Mouse (Mus musculus) brain, embryonic 18.5 days (tissue): ENCODE data around the gene Cox7a2.
A peak's percentile ranks its signal among the peaks of the same experiment; 100 is the strongest.

Experiments
- DNase-seq: peaks from one replicate; pipeline ENCODE4 v3.0.0-alpha.2; 2012; ENCODE audit warnings: low read depth, low spot score

The Cox7a2 gene

GRCm38 (mm10) chr9:79759385-79760005, at the start of gene Cox7a2:
TSS of gene Cox7a2 (minus strand) at chr9:79759878.
- DNase-seq, result peak; percentile 93

GRCm38 (mm10) chr9:79809411-79809810, 49.7 kb upstream of the Cox7a2 start:
- no peak for DNase-seq

GRCm38 (mm10) chr9:79807178-79807577, 47.5 kb upstream of the Cox7a2 start:
- DNase-seq, result no peak

- peak; percentile 26 for DNase-seq
Measured at GRCm38 (mm10) chr9:79806317-79807075, 46.8 kb upstream of the Cox7a2 start.

GRCm38 (mm10) chr9:79805426-79805825, 45.7 kb upstream of the Cox7a2 start:
- DNase-seq, result no peak

GRCm38 (mm10) chr9:79796461-79797135, 36.9 kb upstream of the Cox7a2 start:
- no peak for DNase-seq

GRCm38 (mm10) chr9:79795076-79795475, 35.4 kb upstream of the Cox7a2 start:
- DNase-seq, result no peak

- peak; percentile 95 for DNase-seq
Measured at GRCm38 (mm10) chr9:79792841-79793835, 33.5 kb upstream of the Cox7a2 start, which contains the start of gene Tmem30a. TSS of gene Tmem30a (minus strand) at chr9:79793507.

- no peak for DNase-seq
Measured at GRCm38 (mm10) chr9:79785794-79786085, 26.1 kb upstream of the Cox7a2 start.

GRCm38 (mm10) chr9:79784934-79785793, 25.5 kb upstream of the Cox7a2 start:
- DNase-seq, result no peak

- no peak for DNase-seq
Measured at GRCm38 (mm10) chr9:79784439-79784838, 24.8 kb upstream of the Cox7a2 start.

GRCm38 (mm10) chr9:79779354-79779753, 19.7 kb upstream of the Cox7a2 start:
- DNase-seq, result no peak

GRCm38 (mm10) chr9:79766991-79767545, 7.4 kb upstream of the Cox7a2 start:
- no peak for DNase-seq

- no peak for DNase-seq
Measured at GRCm38 (mm10) chr9:79765329-79765728, 5.7 kb upstream of the Cox7a2 start.

- no peak for DNase-seq
Measured at GRCm38 (mm10) chr9:79762519-79762918, 2.8 kb upstream of the Cox7a2 start.

GRCm38 (mm10) chr9:79760076-79760475, 398 bp upstream of the Cox7a2 start:
- DNase-seq, result no peak

GRCm38 (mm10) chr9:79755311-79755710, 4.4 kb downstream of the Cox7a2 start:
- DNase-seq, result no peak

- DNase-seq, result no peak
Measured at GRCm38 (mm10) chr9:79751846-79752245, 7.8 kb downstream of the Cox7a2 start.

GRCm38 (mm10) chr9:79750709-79751108, 9.0 kb downstream of the Cox7a2 start:
- DNase-seq, result no peak

- DNase-seq, result no peak
Measured at GRCm38 (mm10) chr9:79745036-79745435, 14.6 kb downstream of the Cox7a2 start.
